Mouse (Mus musculus): ENCODE measurements around the gene Apon. TPM values are rescaled to one million over a fixed set of nuclear protein-coding genes. Genes with fewer than 3 reads are reported as not detected.

Apon gene
- polyA plus RNA-seq, 1 experiment: 0.27 TPM

DNA sequence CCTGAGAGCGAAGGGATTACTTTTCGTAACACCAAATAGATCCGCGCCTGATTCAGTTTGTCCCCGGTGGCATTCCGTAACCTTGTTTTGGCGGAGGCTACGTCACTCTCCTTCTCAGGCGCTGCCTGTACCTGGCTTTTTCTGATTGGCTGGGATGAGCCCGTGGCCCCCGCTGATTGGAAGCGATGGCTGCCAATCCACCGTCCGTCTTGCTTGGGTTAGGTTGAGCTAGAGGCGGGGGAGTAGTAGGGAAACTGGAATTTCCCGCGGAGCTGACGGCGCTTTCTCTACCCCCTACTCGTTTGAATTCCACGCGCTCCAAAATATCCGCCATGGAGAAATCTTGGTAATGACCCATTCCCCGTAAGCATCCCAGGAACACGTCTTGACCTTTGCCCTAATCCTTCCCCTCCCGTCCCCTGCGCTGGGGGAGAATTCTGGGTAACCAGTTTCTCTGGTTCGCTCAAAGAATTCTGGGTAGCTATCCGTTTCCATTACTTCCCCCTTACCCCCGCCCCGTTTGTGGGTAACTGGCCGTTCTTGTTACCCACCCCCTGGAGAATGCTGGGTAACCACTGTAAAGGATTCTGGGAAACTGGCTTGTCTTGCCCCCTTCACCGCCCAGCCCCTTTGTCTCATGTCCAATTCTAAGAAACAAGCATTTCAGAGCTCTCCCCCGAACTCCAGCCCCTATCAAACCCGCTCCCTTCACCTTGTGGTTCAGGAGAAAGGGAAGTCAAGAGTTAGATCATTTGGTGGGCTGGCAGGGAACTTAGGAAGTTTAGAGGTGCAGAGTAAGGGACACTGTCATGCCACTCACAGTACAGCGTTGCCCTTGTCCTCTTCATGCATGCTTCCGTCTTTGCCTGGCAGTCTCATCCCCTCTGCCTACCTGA, 49.5 kb downstream of the Apon start, which contains the start of gene Pan2:
Gene Pan2 (plus strand): TSS at position 210 of the 896 bp plus-strand sequence.
- peak within 1 kb of the TSS; percentile 79 for H3K4me3 ChIP-seq (replicated peaks; ENCODE audit: extremely low read depth, low read depth, low read length)
- under 1% methylated on average over 37 of the region's 37 CpGs for WGBS
- peaks cover 6% of the 10 kb centered on the region for H3K4me1 ChIP-seq (ENCODE audit: control insufficient read depth, insufficient read depth, low read length)
- TF ChIP-seq CTCF (IDR thresholded peaks at IDR 0.05; ENCODE audit: insufficient read depth, low read length): no peak
- TF ChIP-seq POLR2A (IDR thresholded peaks at IDR 0.05; ENCODE audit: borderline replicate concordance, extremely low read depth, low read depth, low read length): peak; percentile 74; the same call in 1 of the 2 replicates
- DNase-seq: peak; percentile 100

Other genes starting within 250 kb of the Apon start
- 0.56 TPM in 1 of 2 replicates, not detected in the other for gene Hsd17b6, start 246.5 kb upstream of the Apon start, polyA plus RNA-seq (2012; rRNA removed)
- gene Prim1, start 238.9 kb upstream of the Apon start, polyA plus RNA-seq (2012; rRNA removed): 1.4 and 2.3 TPM in 2 replicates
- gene Naca, start 218.5 kb upstream of the Apon start, polyA plus RNA-seq (2012; rRNA removed): 102 and 113 TPM in 2 replicates
- gene Ptges3, start 195.1 kb upstream of the Apon start, polyA plus RNA-seq (2012; rRNA removed): 43.8 and 84.2 TPM in 2 replicates
- gene Atp5b, start 170.8 kb upstream of the Apon start, polyA plus RNA-seq (2012; rRNA removed): 1,519 and 1,632 TPM in 2 replicates
- gene Baz2a, start 162.5 kb upstream of the Apon start, polyA plus RNA-seq (2012; rRNA removed): 26.9 and 40.7 TPM in 2 replicates
- gene Rbms2, start 73.8 kb upstream of the Apon start, polyA plus RNA-seq (2012; rRNA removed): 103 and 116 TPM in 2 replicates
- gene Gls2, start 59.6 kb upstream of the Apon start, polyA plus RNA-seq (2012; rRNA removed): 1.5 and 2.4 TPM in 2 replicates
- gene Spryd4, start 42.3 kb upstream of the Apon start, polyA plus RNA-seq (2012; rRNA removed): 5.6 and 9.9 TPM in 2 replicates
- not detected in 2 replicates for gene Mip, start 28.3 kb upstream of the Apon start, polyA plus RNA-seq (2012; rRNA removed)
- 7.8 and 7.9 TPM in 2 replicates for gene Timeless, start 22.0 kb upstream of the Apon start, polyA plus RNA-seq (2012; rRNA removed)
- gene Apof, start 14.6 kb downstream of the Apon start, polyA plus RNA-seq (2012; rRNA removed): 0.32 and 0.75 TPM in 2 replicates
- 30.8 and 34.4 TPM in 2 replicates for gene Stat2, start 16.5 kb downstream of the Apon start, polyA plus RNA-seq (2012; rRNA removed)
- 0.08 TPM in 1 of 2 replicates, not detected in the other for gene Il23a, start 44.7 kb downstream of the Apon start, polyA plus RNA-seq (2012; rRNA removed)
- 22.8 and 30.7 TPM in 2 replicates for gene Pan2, start 49.2 kb downstream of the Apon start, polyA plus RNA-seq (2012; rRNA removed)
- gene Cnpy2, start 68.4 kb downstream of the Apon start, polyA plus RNA-seq (2012; rRNA removed): 32.0 and 55.9 TPM in 2 replicates
- 95.6 and 150 TPM in 2 replicates for gene Cs, start 83.6 kb downstream of the Apon start, polyA plus RNA-seq (2012; rRNA removed)
- 28.9 and 48.7 TPM in 2 replicates for gene Coq10a, start 114.9 kb downstream of the Apon start, polyA plus RNA-seq (2012; rRNA removed)
- gene Ankrd52, start 123.0 kb downstream of the Apon start, polyA plus RNA-seq (2012; rRNA removed): 24.5 and 31.6 TPM in 2 replicates
- 0.42 TPM in 1 of 2 replicates, not detected in the other for gene Slc39a5, start 147.1 kb downstream of the Apon start, polyA plus RNA-seq (2012; rRNA removed)
- 22.1 and 23.4 TPM in 2 replicates for gene Nabp2, start 157.4 kb downstream of the Apon start, polyA plus RNA-seq (2012; rRNA removed)
- 24.4 and 25.5 TPM in 2 replicates for gene Rnf41, start 157.6 kb downstream of the Apon start, polyA plus RNA-seq (2012; rRNA removed)
- 99.8 TPM in 2 replicates for gene Smarcc2, start 205.2 kb downstream of the Apon start, polyA plus RNA-seq (2012; rRNA removed)
- gene Myl6, start 240.0 kb downstream of the Apon start, polyA plus RNA-seq (2012; rRNA removed): 771 and 1,159 TPM in 2 replicates
- gene Myl6b, start 244.6 kb downstream of the Apon start, polyA plus RNA-seq (2012; rRNA removed): 1.9 and 2.0 TPM in 2 replicates